Mouse (Mus musculus) heart, postnatal 0 days (tissue): ENCODE data around the gene Ppp1r27.

Experiments
- CTCF ChIP-seq: IDR thresholded peaks from 2 replicates; pipeline ENCODE4 v1.5.1; 2016; ENCODE audit warnings: antibody characterized with exemption, control low read depth, low read depth
- EP300 ChIP-seq: IDR thresholded peaks from 2 replicates; pipeline ENCODE4 v1.6.1; 2016; ENCODE audit warnings: antibody characterized with exemption, low read depth

GRCm38 (mm10) chr11:120580871-120581331 lies 30.0 kb upstream of the Ppp1r27 start:
- no peak for TF ChIP-seq EP300
- no peak for TF ChIP-seq CTCF
